Comparison of ENCODE assay signal across 8 mouse cellular contexts in genomic region chrX:7883841-7884567, GRCm38 (mm10). TPM values are rescaled to one million over a fixed set of nuclear protein-coding genes. Genes with fewer than 3 reads are reported as not detected.
DNase-seq lines count a peak whose midpoint lies in the region; ATAC-seq and TF ChIP-seq lines count a peak whose summit lies in the region.

TSS of gene Slc35a2 (plus strand) at chrX:7884028.

- no peaks in the 10 kb centered on the region for H3K36me3 ChIP-seq in hindbrain, embryonic 13.5 days

- no peak for DNase-seq in Patski (ENCODE audit: low read depth, low spot score)
- DNase-seq in cerebellum, postnatal 14 days: peak; percentile 86 to 87
- peak; percentile 70 to 80 for DNase-seq in frontal cortex, postnatal 14 days (ENCODE audit: low spot score in 2 of 2)
- DNase-seq in layer of hippocampus, postnatal 25 days (ENCODE audit: extremely low spot score in 1 of 2, low spot score in 1 of 2): peak; percentile 44 to 59
- peak; percentile 93 for DNase-seq in lung, postnatal 25 days (ENCODE audit: low spot score)
- DNase-seq in retina, embryonic 14.5 days (ENCODE audit: low spot score): peak; percentile 77
- peak; percentile 79 for DNase-seq in thymus, postnatal 4 days

- H3K4me2 ChIP-seq in hindbrain, embryonic 13.5 days: peak within 1 kb of the TSS; percentile 65

- H3K9ac ChIP-seq in hindbrain, embryonic 13.5 days: peak within 1 kb of the TSS; percentile 70

- peak within 1 kb of the TSS; percentile 55 for H3K4me3 ChIP-seq in hindbrain, embryonic 13.5 days

- peaks cover 3% of the 10 kb centered on the region for H3K27me3 ChIP-seq in Patski
- H3K27me3 ChIP-seq in hindbrain, embryonic 13.5 days: no peaks in the 10 kb centered on the region

- POLR2A ChIA-PET in Patski (lab: Charles Lee): interaction anchor here (2.3 kb wide), 1 partner anchor 15 kb away, joined by 7 read pairs; the partner anchor contains the start of genes Pqbp1 and Timm17b

- ATAC-seq in Patski: peak; percentile 68
- peak; percentile 90 for ATAC-seq in hindbrain, embryonic 13.5 days (ENCODE audit: low FRiP score)

- CTCF ChIA-PET in Patski (lab: Charles Lee): no interaction called here

- no peak for TF ChIP-seq CTCF in Patski (IDR thresholded peaks at IDR 0.05)

- in situ Hi-C loops in Patski (cut with MboI; ENCODE audit: low pct_unique_long_range_greater_than_20kb): no loop called here

- H3K27ac ChIP-seq in hindbrain, embryonic 13.5 days: peak within 1 kb of the TSS; percentile 89

- 18% methylated on average over 49 of the region's 49 CpGs for WGBS in hindbrain, embryonic 13.5 days

- H3K4me1 ChIP-seq in hindbrain, embryonic 13.5 days (replicated peaks): peaks cover 13% of the 10 kb centered on the region

- no peaks in the 10 kb centered on the region for H3K9me3 ChIP-seq in hindbrain, embryonic 13.5 days

RNA-seq across cellular contexts. Expression of gene Slc35a2, which starts in this region (rescaled TPM):
- 52.7 TPM for polyA plus RNA-seq in Patski (2021)
- 40.9 and 42.3 TPM in 2 replicates for polyA plus RNA-seq in hindbrain, embryonic 13.5 days (2015; fragmentation: Nextera tagmentation; extraction: Ambion mirVana)
- 10 to 100 TPM; 44.7 to 45.9 TPM for total RNA-seq in layer of hippocampus, postnatal 25 days (2021)
